In genomic region chr2:125667721-125668120, GRCm38 (mm10) we compare ENCODE assay signal across 20 mouse cellular contexts. TPM values are rescaled to one million over a fixed set of nuclear protein-coding genes. Genes with fewer than 3 reads are reported as not detected.
DNase-seq lines count a peak whose midpoint lies in the region; ATAC-seq and TF ChIP-seq lines count a peak whose summit lies in the region.
"Had no signal": no experiment of that assay in that cellular context is flagged by ENCODE, and none has a peak within 500 bp of the region (broad histone marks: within the 10 kb centered on the region; RNA-seq: fewer than 3 reads in every experiment).

No protein-coding gene starts in this region.

- no peak for TF ChIP-seq POLR2A in MEL (IDR thresholded peaks at IDR 0.05; ENCODE audit: control insufficient read depth in 1 of 2, insufficient read depth in 1 of 2, low read depth in 1 of 2, low read length in 2 of 2, poor library complexity in 1 of 2)
- no peak for TF ChIP-seq POLR2A in cerebellum, adult 2 months (IDR thresholded peaks at IDR 0.05; ENCODE audit: borderline replicate concordance, insufficient read depth, low read length)

- no peaks in the 10 kb centered on the region for H3K79me2 ChIP-seq in MEL (ENCODE audit: control insufficient read depth, insufficient read depth, low read length, poor library complexity)

- DNase-seq in 3T3-L1 (ENCODE audit: low read depth, low spot score) (peak; percentile 72), MEL (ENCODE audit: low read depth, low spot score) (peak; percentile 35)
- DNase-seq in induced T-regulatory cell, adult 2 months (ENCODE audit: low read depth) = peak; percentile 38
- no peak for DNase-seq in liver, postnatal 0 days
- no peak for DNase-seq in cerebellum, adult 2 months
- DNase-seq in kidney, postnatal 36 days = no peak
- DNase-seq in gastrocnemius, adult 8-10 months (ENCODE audit: low spot score in 2 of 2) = no peak
- DNase-seq in urinary bladder, postnatal 14 days (ENCODE audit: low spot score) = no peak
- DNase-seq: adrenal gland, postnatal 14 days; cerebellum, adult 9-11 months; gastrocnemius, postnatal 36 days; left cerebral cortex, postnatal 4 days; right cerebral cortex, postnatal 14 days; spleen, adult 18-20 months; thymus, postnatal 14 days had no signal

- H3K27ac ChIP-seq in MEL (ENCODE audit: control insufficient read depth, low read depth, low read length) = peak overlapping the region; percentile 66; the same call in 1 of the 2 replicates
- peak overlapping the region; percentile 58 for H3K27ac ChIP-seq in liver, postnatal 0 days (ENCODE audit: low read depth)
- no peak overlapping the region for H3K27ac ChIP-seq in cerebellum, adult 2 months (ENCODE audit: insufficient read depth, low read length)
- H3K27ac ChIP-seq: embryonic facial prominence, embryonic 10.5 days; forebrain, embryonic 12.5 days; hindbrain, postnatal 0 days; limb, embryonic 15.5 days; midbrain, embryonic 12.5 days had no signal

- no peaks in the 10 kb centered on the region for H3K9me3 ChIP-seq in MEL (replicated peaks; ENCODE audit: insufficient read depth, low read length)
- H3K9me3 ChIP-seq in liver, postnatal 0 days (ENCODE audit: low read length) = no peaks in the 10 kb centered on the region
- H3K9me3 ChIP-seq: embryonic facial prominence, embryonic 10.5 days; forebrain, embryonic 12.5 days; limb, embryonic 15.5 days; midbrain, embryonic 12.5 days had no signal

- H3K4me2 ChIP-seq in liver, postnatal 0 days (ENCODE audit: low read depth, low read length) = peak overlapping the region; percentile 42
- H3K4me2 ChIP-seq: forebrain, embryonic 12.5 days; limb, embryonic 15.5 days; midbrain, embryonic 12.5 days had no signal

- TF ChIP-seq EP300 in MEL (IDR thresholded peaks at IDR 0.05; ENCODE audit: low read depth in 1 of 2, low read length in 2 of 2) = no peak
- no peak for TF ChIP-seq EP300 in liver, postnatal 0 days (IDR thresholded peaks at IDR 0.05; ENCODE audit: low read depth)

- TF ChIP-seq RAD21 in MEL (IDR thresholded peaks at IDR 0.05; ENCODE audit: low read depth, low read length) = no peak

- peaks cover 0 to 35% of the 10 kb centered on the region in 2 experiments; a peak in 2 of 4 replicates for H3K36me3 ChIP-seq in MEL (ENCODE audit: control insufficient read depth in 1 of 2, insufficient read depth in 2 of 2, low read length in 2 of 2)
- H3K36me3 ChIP-seq in liver, postnatal 0 days (replicated peaks; ENCODE audit: insufficient read depth, low read length) = no peaks in the 10 kb centered on the region
- H3K36me3 ChIP-seq: embryonic facial prominence, embryonic 10.5 days; forebrain, embryonic 12.5 days; limb, embryonic 15.5 days; midbrain, embryonic 12.5 days had no signal

- H3K27me3 ChIP-seq in MEL (ENCODE audit: control insufficient read depth in 1 of 2, insufficient read depth in 2 of 2, low read length in 2 of 2) = no peaks in the 10 kb centered on the region
- H3K27me3 ChIP-seq in liver, postnatal 0 days (ENCODE audit: insufficient read depth, low read length) = no peaks in the 10 kb centered on the region
- no peaks in the 10 kb centered on the region for H3K27me3 ChIP-seq in cerebellum, adult 2 months (ENCODE audit: control insufficient read depth, insufficient read depth, low read length)
- H3K27me3 ChIP-seq: forebrain, embryonic 12.5 days; limb, embryonic 15.5 days; midbrain, embryonic 12.5 days had no signal

- WGBS in liver, postnatal 0 days (ENCODE audit: insufficient replicate concordance) = 59% methylated on average over 7 of the region's 7 CpGs
- 87% methylated on average over 7 of the region's 7 CpGs for WGBS in cerebellum, adult 2 months

- TF ChIP-seq CTCF in MEL (IDR thresholded peaks at IDR 0.05 in 2 of 3, conservative IDR thresholded peaks at IDR 0.05 in 1 of 3; ENCODE audit: control insufficient read depth in 1 of 3, insufficient read depth in 1 of 3, low read depth in 2 of 3, low read length in 3 of 3, poor library complexity in 1 of 3, severe bottlenecking in 1 of 3) = no peak
- TF ChIP-seq CTCF in liver, postnatal 0 days (IDR thresholded peaks at IDR 0.05; ENCODE audit: low read depth) = no peak
- no peak for TF ChIP-seq CTCF in cerebellum, adult 2 months (IDR thresholded peaks at IDR 0.05; ENCODE audit: borderline replicate concordance, insufficient read depth, low read depth, low read length)

- no peak overlapping the region for H3K9ac ChIP-seq in MEL (ENCODE audit: control insufficient read depth, low read depth, low read length, poor library complexity, severe bottlenecking)
- no peak overlapping the region for H3K9ac ChIP-seq in liver, postnatal 0 days (replicated peaks)
- H3K9ac ChIP-seq: forebrain, embryonic 12.5 days; limb, embryonic 15.5 days; midbrain, embryonic 12.5 days had no signal

- peak overlapping the region in 1 of 2 experiments; percentile 44; a peak in 1 of 4 replicates for H3K4me3 ChIP-seq in MEL (ENCODE audit: control insufficient read depth in 1 of 2, insufficient read depth in 1 of 2, low read depth in 2 of 2, low read length in 2 of 2)
- no peak overlapping the region for H3K4me3 ChIP-seq in liver, postnatal 0 days (ENCODE audit: low read depth, low read length)
- H3K4me3 ChIP-seq in cerebellum, adult 2 months (replicated peaks; ENCODE audit: insufficient read depth, low read depth, low read length) = no peak overlapping the region
- H3K4me3 ChIP-seq: embryonic facial prominence, embryonic 10.5 days; forebrain, embryonic 12.5 days; limb, embryonic 15.5 days; midbrain, embryonic 12.5 days had no signal

- ATAC-seq in liver, postnatal 0 days = 0 out of 2 replicates have a peak, but pooled peaks have one; percentile 25
- ATAC-seq: hindbrain, postnatal 0 days had no signal

- peaks cover 19 to 39% of the 10 kb centered on the region in 2 experiments for H3K4me1 ChIP-seq in MEL (ENCODE audit: control insufficient read depth in 1 of 2, insufficient read depth in 2 of 2, low read length in 2 of 2)
- H3K4me1 ChIP-seq in liver, postnatal 0 days (ENCODE audit: insufficient read depth) = peaks cover 36% of the 10 kb centered on the region
- H3K4me1 ChIP-seq in cerebellum, adult 2 months (ENCODE audit: control insufficient read depth, insufficient read depth, low read length) = no peaks in the 10 kb centered on the region
- H3K4me1 ChIP-seq: forebrain, embryonic 12.5 days; limb, embryonic 15.5 days; midbrain, embryonic 12.5 days had no signal

TF ChIP-seq in MEL, 35 proteins besides CTCF, POLR2A, EP300 and RAD21:
- TF ChIP-seq HCFC1 (IDR thresholded peaks at IDR 0.05; ENCODE audit: low read depth, low read length) = no peak
- no peak for TF ChIP-seq MYC (IDR thresholded peaks at IDR 0.05; ENCODE audit: low read depth, low read length)
- no peak for TF ChIP-seq USF1 (IDR thresholded peaks at IDR 0.05; ENCODE audit: low read depth, low read length)
- TF ChIP-seq ETS1 (IDR thresholded peaks at IDR 0.05; ENCODE audit: low read depth, low read length) = no peak
- no peak for TF ChIP-seq MAFK (IDR thresholded peaks at IDR 0.05; ENCODE audit: borderline replicate concordance, low read depth, low read length)
- TF ChIP-seq SMC3 (IDR thresholded peaks at IDR 0.05; ENCODE audit: low read depth, low read length) = no peak
- no peak for TF ChIP-seq MYB (IDR thresholded peaks at IDR 0.05; ENCODE audit: low read depth, low read length)
- no peak for TF ChIP-seq GATA1 (IDR thresholded peaks at IDR 0.05; ENCODE audit: low read depth, low read length)
- TF ChIP-seq E2F4 (IDR thresholded peaks at IDR 0.05; ENCODE audit: borderline replicate concordance, low read depth, low read length) = no peak
- no peak for TF ChIP-seq SIN3A (IDR thresholded peaks at IDR 0.05; ENCODE audit: low read length)
- no peak for TF ChIP-seq TAL1 (IDR thresholded peaks at IDR 0.05; ENCODE audit: low read length)
- no peak for TF ChIP-seq ZNF384 (IDR thresholded peaks at IDR 0.05; ENCODE audit: low read depth, low read length)
- no peak for TF ChIP-seq MXI1 (IDR thresholded peaks at IDR 0.05; ENCODE audit: low read depth, low read length)
- TF ChIP-seq UBTF (IDR thresholded peaks at IDR 0.05; ENCODE audit: borderline replicate concordance, insufficient read depth, low read depth, low read length) = no peak
- TF ChIP-seq GABPA (IDR thresholded peaks at IDR 0.05; ENCODE audit: low read depth, low read length) = no peak

RNA-seq across cellular contexts. Expression of gene Eid1, which starts 5.2 kb away (rescaled TPM):
- total RNA-seq in MEL (2012; rRNA removed) = 16.4 and 16.6 TPM in 2 replicates
- 10 to 100 TPM in 1 of 2 experiments, not detected in 1; 33.9 TPM for polyA plus RNA-seq in MEL (2012; ENCODE audit: insufficient read depth in 1 of 2, insufficient read length in 2 of 2, low read depth in 1 of 2, low replicate concordance in 2 of 2, missing spikeins in 1 of 2)
- 27.9 and 30.7 TPM in 2 replicates for polyA plus RNA-seq in liver, postnatal 0 days (2015; fragmentation: Nextera tagmentation; extraction: Ambion mirVana)
- polyA plus RNA-seq in cerebellum, adult 2 months (2012; rRNA removed) = 148 and 159 TPM in 2 replicates
- 10 to 100 TPM; 17.1 to 24.7 (median 19.2) TPM for total RNA-seq in gastrocnemius, adult 8-10 months (2022)

RNA-seq across cellular contexts. Expression of gene Cep152, which starts 42.8 kb away (rescaled TPM):
- 11.7 and 13.9 TPM in 2 replicates for total RNA-seq in MEL (2012; rRNA removed)
- polyA plus RNA-seq in MEL (2012; ENCODE audit: insufficient read depth in 1 of 2, insufficient read length in 2 of 2, low read depth in 1 of 2, low replicate concordance in 2 of 2, missing spikeins in 1 of 2) = 10 to 100 TPM in 1 of 2 experiments, not detected in 1; 14.1 TPM
- polyA plus RNA-seq in liver, postnatal 0 days (2015; fragmentation: Nextera tagmentation; extraction: Ambion mirVana) = 1.8 and 2.4 TPM in 2 replicates
- 3.1 and 3.2 TPM in 2 replicates for polyA plus RNA-seq in cerebellum, adult 2 months (2012; rRNA removed)
- 1 to 10 TPM in 1 of 4 experiments, under 1 TPM in 3; 0.58 to 1.0 (median 0.78) TPM for total RNA-seq in gastrocnemius, adult 8-10 months (2022)

RNA-seq across cellular contexts. Expression of gene Shc4, which starts 56.2 kb away (rescaled TPM):
- 1.1 and 1.3 TPM in 2 replicates for total RNA-seq in MEL (2012; rRNA removed)
- polyA plus RNA-seq in MEL (2012; ENCODE audit: insufficient read depth in 1 of 2, insufficient read length in 2 of 2, low read depth in 1 of 2, low replicate concordance in 2 of 2, missing spikeins in 1 of 2) = under 1 TPM in 1 of 2 experiments, not detected in 1; 0.38 TPM
- polyA plus RNA-seq in liver, postnatal 0 days (2015; fragmentation: Nextera tagmentation; extraction: Ambion mirVana) = 0.26 and 0.32 TPM in 2 replicates
- polyA plus RNA-seq in cerebellum, adult 2 months (2012; rRNA removed) = 6.7 and 7.0 TPM in 2 replicates
- under 1 TPM; 0.75 to 0.99 (median 0.82) TPM for total RNA-seq in gastrocnemius, adult 8-10 months (2022)

Comparison
In these comparisons a context has a peak if more than half of its experiments do, and no peak if none do; other contexts are left out.
1. DNase-seq: peak in 3T3-L1 (single experiment), MEL (single experiment) and induced T-regulatory cell, adult 2 months (single experiment); none in liver, postnatal 0 days (single experiment), cerebellum, adult 2 months (0 of 2), kidney, postnatal 36 days (0 of 2), gastrocnemius, adult 8-10 months (0 of 2) and urinary bladder, postnatal 14 days (single experiment).